Mouse (Mus musculus): ENCODE measurements around the gene Sycp3. TPM values are rescaled to one million over a fixed set of nuclear protein-coding genes. Genes with fewer than 3 reads are reported as not detected.

The Sycp3 gene
- polyA plus RNA-seq, 1 experiment from 2014 or later = not detected

- Histone ChIP-seq H3K4me3 (ENCODE audit: low read depth, low read length) (no peak overlapping the region), H3K27me3 (ENCODE audit: control insufficient read depth, insufficient read depth, low read length) (no peaks in the 10 kb centered on the region), H3K4me1 (ENCODE audit: control insufficient read depth, insufficient read depth, low read length) (no peaks in the 10 kb centered on the region), H3K9ac (ENCODE audit: low read length) (no peak overlapping the region), H3K9me3 (ENCODE audit: control insufficient read depth, low read length) (no peaks in the 10 kb centered on the region), H3K36me3 (ENCODE audit: control insufficient read depth, insufficient read depth, low read length) (no peaks in the 10 kb centered on the region), H3K4me2 (ENCODE audit: low read depth) (no peak overlapping the region), H3K27ac (ENCODE audit: low read depth, low read length) (no peak overlapping the region)
- DNase-seq (ENCODE audit: low spot score) = no peak
- ATAC-seq (ENCODE audit: insufficient read depth, low FRiP score, low TSS enrichment) = no peak
- WGBS = 76% methylated on average over 8 of the region's 8 CpGs
These were observed 33.3 kb downstream of the Sycp3 start for GRCm38 (mm10) chr10:88492658-88493057.

- no peak for DNase-seq (ENCODE audit: low spot score)
- Histone ChIP-seq H3K4me1 (ENCODE audit: control insufficient read depth, insufficient read depth, low read length) (no peaks in the 10 kb centered on the region), H3K27me3 (ENCODE audit: control insufficient read depth, insufficient read depth, low read length) (no peaks in the 10 kb centered on the region), H3K9me3 (ENCODE audit: control insufficient read depth, low read length) (no peaks in the 10 kb centered on the region), H3K4me2 (ENCODE audit: low read depth) (no peak overlapping the region), H3K9ac (ENCODE audit: low read length) (no peak overlapping the region), H3K4me3 (ENCODE audit: low read depth, low read length) (no peak overlapping the region), H3K27ac (ENCODE audit: low read depth, low read length) (no peak overlapping the region), H3K36me3 (ENCODE audit: control insufficient read depth, insufficient read depth, low read length) (no peaks in the 10 kb centered on the region)
- ATAC-seq (ENCODE audit: insufficient read depth, low FRiP score, low TSS enrichment) = no peak
- 77% methylated on average over 4 of the region's 4 CpGs for WGBS
These were observed 35.7 kb downstream of the Sycp3 start for GRCm38 (mm10) chr10:88494959-88495587.

GRCm38 (mm10) chr10:88496864-88497564 is 37.6 kb downstream of the Sycp3 start:
- no peak overlapping the region for H3K4me3 ChIP-seq (ENCODE audit: low read depth, low read length)
- WGBS = 52% methylated on average over 11 of the region's 11 CpGs
- H3K27ac ChIP-seq (ENCODE audit: low read depth, low read length) = no peak overlapping the region
- DNase-seq (ENCODE audit: low spot score) (no peak), ATAC-seq (ENCODE audit: insufficient read depth, low FRiP score, low TSS enrichment) (no peak)
- no peaks in the 10 kb centered on the region for H3K27me3 ChIP-seq (ENCODE audit: control insufficient read depth, insufficient read depth, low read length)
- no peak overlapping the region for H3K9ac ChIP-seq (ENCODE audit: low read length)
- no peaks in the 10 kb centered on the region for H3K36me3 ChIP-seq (ENCODE audit: control insufficient read depth, insufficient read depth, low read length)
- H3K4me1 ChIP-seq (ENCODE audit: control insufficient read depth, insufficient read depth, low read length) = no peaks in the 10 kb centered on the region; the same call in 1 of the 2 replicates
- no peaks in the 10 kb centered on the region for H3K9me3 ChIP-seq (ENCODE audit: control insufficient read depth, low read length)
- H3K4me2 ChIP-seq (ENCODE audit: low read depth) = no peak overlapping the region

- Histone ChIP-seq H3K4me3 (ENCODE audit: low read depth, low read length) (no peak overlapping the region), H3K36me3 (ENCODE audit: control insufficient read depth, insufficient read depth, low read length) (no peaks in the 10 kb centered on the region), H3K4me2 (ENCODE audit: low read depth) (no peak overlapping the region), H3K4me1 (ENCODE audit: control insufficient read depth, insufficient read depth, low read length) (no peaks in the 10 kb centered on the region; the same call in 1 of the 2 replicates), H3K27me3 (ENCODE audit: control insufficient read depth, insufficient read depth, low read length) (no peaks in the 10 kb centered on the region), H3K9me3 (ENCODE audit: control insufficient read depth, low read length) (no peaks in the 10 kb centered on the region), H3K9ac (ENCODE audit: low read length) (no peak overlapping the region), H3K27ac (ENCODE audit: low read depth, low read length) (no peak overlapping the region)
- ATAC-seq (ENCODE audit: insufficient read depth, low FRiP score, low TSS enrichment) = no peak
- WGBS = 82% methylated on average over 5 of the region's 5 CpGs
- DNase-seq (ENCODE audit: low spot score) = no peak
These were observed 40.6 kb downstream of the Sycp3 start for GRCm38 (mm10) chr10:88499993-88500392.

- no peaks in the 10 kb centered on the region for H3K36me3 ChIP-seq (ENCODE audit: control insufficient read depth, insufficient read depth, low read length)
- H3K27ac ChIP-seq (ENCODE audit: low read depth, low read length) = no peak overlapping the region
- no peaks in the 10 kb centered on the region; the same call in 1 of the 2 replicates for H3K4me1 ChIP-seq (ENCODE audit: control insufficient read depth, insufficient read depth, low read length)
- no peak overlapping the region for H3K9ac ChIP-seq (ENCODE audit: low read length)
- DNase-seq (ENCODE audit: low spot score) = no peak
- H3K27me3 ChIP-seq (ENCODE audit: control insufficient read depth, insufficient read depth, low read length) = no peaks in the 10 kb centered on the region
- no peaks in the 10 kb centered on the region for H3K9me3 ChIP-seq (ENCODE audit: control insufficient read depth, low read length)
- no peak overlapping the region for H3K4me3 ChIP-seq (ENCODE audit: low read depth, low read length)
- 78% methylated on average over 10 of the region's 10 CpGs for WGBS
- no peak overlapping the region for H3K4me2 ChIP-seq (ENCODE audit: low read depth)
- no peak for ATAC-seq (ENCODE audit: insufficient read depth, low FRiP score, low TSS enrichment)
These were observed 42.0 kb downstream of the Sycp3 start for GRCm38 (mm10) chr10:88501370-88501769.

- ATAC-seq (ENCODE audit: insufficient read depth, low FRiP score, low TSS enrichment) (no peak), DNase-seq (ENCODE audit: low spot score) (no peak)
- H3K27me3 ChIP-seq (ENCODE audit: control insufficient read depth, insufficient read depth, low read length) = no peaks in the 10 kb centered on the region
- 84% methylated on average over 13 of the region's 13 CpGs for WGBS
- no peaks in the 10 kb centered on the region for H3K36me3 ChIP-seq (ENCODE audit: control insufficient read depth, insufficient read depth, low read length)
- H3K9me3 ChIP-seq (ENCODE audit: control insufficient read depth, low read length) = no peaks in the 10 kb centered on the region
- no peak overlapping the region for H3K4me3 ChIP-seq (ENCODE audit: low read depth, low read length)
- H3K27ac ChIP-seq (ENCODE audit: low read depth, low read length) = no peak overlapping the region
- no peaks in the 10 kb centered on the region; the same call in 1 of the 2 replicates for H3K4me1 ChIP-seq (ENCODE audit: control insufficient read depth, insufficient read depth, low read length)
- H3K4me2 ChIP-seq (ENCODE audit: low read depth) = no peak overlapping the region
- H3K9ac ChIP-seq (ENCODE audit: low read length) = no peak overlapping the region
These were observed 42.8 kb downstream of the Sycp3 start for GRCm38 (mm10) chr10:88501886-88502765.

- Histone ChIP-seq H3K9ac (ENCODE audit: low read length) (peak overlapping the region; percentile 76), H3K27ac (ENCODE audit: low read depth, low read length) (no peak overlapping the region), H3K4me3 (ENCODE audit: low read depth, low read length) (peak overlapping the region; percentile 70), H3K9me3 (ENCODE audit: control insufficient read depth, low read length) (no peaks in the 10 kb centered on the region), H3K4me2 (ENCODE audit: low read depth) (peak overlapping the region; percentile 65), H3K36me3 (ENCODE audit: control insufficient read depth, insufficient read depth, low read length) (no peaks in the 10 kb centered on the region), H3K27me3 (ENCODE audit: control insufficient read depth, insufficient read depth, low read length) (no peaks in the 10 kb centered on the region), H3K4me1 (ENCODE audit: control insufficient read depth, insufficient read depth, low read length) (no peaks in the 10 kb centered on the region; the same call in 1 of the 2 replicates)
- ATAC-seq (ENCODE audit: insufficient read depth, low FRiP score, low TSS enrichment) = no peak
- DNase-seq (ENCODE audit: low spot score) = no peak
- whole genome bisulfite sequencing = 64% methylated on average over 4 of the region's 4 CpGs
These were observed 43.5 kb downstream of the Sycp3 start for GRCm38 (mm10) chr10:88502919-88503318.

GRCm38 (mm10) chr10:88503421-88504314 is 44.3 kb downstream of the Sycp3 start, which contains the start of gene Chpt1:
Gene Chpt1 (minus strand): TSS chr10:88504073.
- Histone ChIP-seq H3K9me3 (ENCODE audit: control insufficient read depth, low read length) (no peaks in the 10 kb centered on the region), H3K4me2 (ENCODE audit: low read depth) (peak within 1 kb of the TSS; percentile 65)
- WGBS = 0% methylated on average over 47 of the region's 80 CpGs

More at GRCm38 (mm10) chr10:88503421-88504314, 44.3 kb downstream of the Sycp3 start, which contains the start of gene Chpt1:
- H3K27me3 ChIP-seq (ENCODE audit: control insufficient read depth, insufficient read depth, low read length) = no peaks in the 10 kb centered on the region
- DNase-seq (ENCODE audit: low spot score) = peak; percentile 90
- no peaks in the 10 kb centered on the region; the same call in 1 of the 2 replicates for H3K4me1 ChIP-seq (ENCODE audit: control insufficient read depth, insufficient read depth, low read length)
- no peaks in the 10 kb centered on the region for H3K36me3 ChIP-seq (ENCODE audit: control insufficient read depth, insufficient read depth, low read length)
- H3K9ac ChIP-seq (ENCODE audit: low read length) = peak within 1 kb of the TSS; percentile 76
- H3K4me3 ChIP-seq (ENCODE audit: low read depth, low read length) = peak within 1 kb of the TSS; percentile 70
- ATAC-seq (ENCODE audit: insufficient read depth, low FRiP score, low TSS enrichment) = peak; percentile 94
- peak within 1 kb of the TSS; percentile 36 for H3K27ac ChIP-seq (ENCODE audit: low read depth, low read length)
